Mouse (Mus musculus) small intestine, adult 2 months (tissue): ENCODE data around the gene Lsm4.

ENCODE experiments used
- CTCF ChIP-seq: fragments of 200-500 bp; IDR thresholded peaks from 2 replicates; pipeline ENCODE4 v1.5.1; 2012; ENCODE audit warnings: low read depth, mild to moderate bottlenecking, control low read depth, inconsistent platforms, low read length, moderate library complexity, mixed read lengths; ENCODE audit not compliant: insufficient replicate concordance, insufficient read length; ENCODE audit errors: extremely low read depth
- POLR2A ChIP-seq: fragments of 200-500 bp; IDR thresholded peaks from 2 replicates; pipeline ENCODE4 v1.6.1; 2012; ENCODE audit warnings: low read depth, mild to moderate bottlenecking, control low read depth, inconsistent platforms, low read length, moderate library complexity

DNA sequence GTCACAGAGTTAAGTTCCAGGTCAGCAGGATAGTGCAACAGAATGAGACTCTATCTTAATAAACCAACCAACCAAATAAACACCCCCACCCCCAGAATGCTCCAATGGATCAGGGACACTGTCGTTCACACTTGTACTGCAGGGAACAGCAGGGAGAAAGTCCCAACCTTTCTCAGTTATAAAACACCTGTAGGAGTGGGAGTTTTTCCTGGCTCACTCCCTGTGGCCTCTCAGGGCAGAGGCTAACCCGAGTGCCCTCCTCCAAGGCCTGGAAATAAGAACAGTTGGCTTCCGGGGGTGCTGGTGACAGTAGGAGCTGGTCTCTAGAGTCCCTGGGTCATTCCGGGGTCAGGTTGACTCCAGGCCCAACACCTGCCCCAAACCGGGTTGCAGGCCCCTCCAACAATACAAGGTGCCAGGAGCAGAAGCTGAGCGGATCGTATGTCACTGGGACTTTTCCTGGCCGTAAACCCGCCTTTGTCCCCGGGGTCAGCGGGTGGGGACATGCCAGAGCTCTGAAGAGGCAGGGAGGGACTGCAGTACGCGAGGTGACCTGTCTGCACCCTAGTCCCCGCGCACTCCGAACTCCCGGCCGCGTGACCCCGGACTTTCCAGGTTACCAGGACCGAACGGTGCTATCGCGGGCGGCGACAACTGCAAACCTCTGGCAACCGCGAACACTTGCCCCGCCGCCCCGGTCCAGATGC lies 14.0 kb upstream of the Lsm4 start:
- TF ChIP-seq POLR2A = no peak; the same call in 1 of the 2 replicates
- no peak for TF ChIP-seq CTCF
